Mouse (Mus musculus): ENCODE data around the gene Nob1. TPM values are rescaled to one million over a fixed set of nuclear protein-coding genes. Genes with fewer than 3 reads are reported as not detected.

The Nob1 gene
- polyA plus RNA-seq, 1 experiment from 2014 or later, result 68.0 TPM

DNA sequence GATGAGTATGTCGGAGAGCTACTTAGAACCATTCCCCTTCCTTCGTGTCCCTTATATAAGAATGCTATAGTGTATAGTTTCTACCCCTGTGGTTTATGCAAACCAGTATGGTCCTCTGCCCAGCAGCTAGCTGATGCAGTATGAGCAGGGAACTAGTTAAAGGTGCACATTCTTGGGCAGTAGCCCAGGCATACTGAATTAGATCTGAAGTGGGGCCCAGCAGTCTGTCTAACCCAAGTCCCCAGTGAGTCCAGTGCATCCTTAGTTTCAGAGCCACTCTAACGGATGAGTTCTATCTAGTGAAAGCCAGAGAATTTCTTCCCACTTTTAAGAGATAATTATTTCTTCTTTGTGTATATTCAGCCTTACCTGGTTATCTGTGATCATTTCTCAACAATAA, 47.5 kb downstream of the Nob1 start:
- H3K27ac ChIP-seq, result no peak overlapping the region
- no peak overlapping the region for H3K9ac ChIP-seq
- ATAC-seq (replicated peaks), result no peak
- WGBS, result 90% methylated on average over 3 of the region's 3 CpGs
- no peak overlapping the region for H3K4me3 ChIP-seq
- no peaks in the 10 kb centered on the region for H3K4me1 ChIP-seq
- H3K36me3 ChIP-seq (replicated peaks), result peaks cover 13% of the 10 kb centered on the region; the same call in 1 of the 2 replicates
- H3K4me2 ChIP-seq, result no peak overlapping the region
- H3K9me3 ChIP-seq, result no peaks in the 10 kb centered on the region
- H3K27me3 ChIP-seq (replicated peaks), result no peaks in the 10 kb centered on the region

DNA sequence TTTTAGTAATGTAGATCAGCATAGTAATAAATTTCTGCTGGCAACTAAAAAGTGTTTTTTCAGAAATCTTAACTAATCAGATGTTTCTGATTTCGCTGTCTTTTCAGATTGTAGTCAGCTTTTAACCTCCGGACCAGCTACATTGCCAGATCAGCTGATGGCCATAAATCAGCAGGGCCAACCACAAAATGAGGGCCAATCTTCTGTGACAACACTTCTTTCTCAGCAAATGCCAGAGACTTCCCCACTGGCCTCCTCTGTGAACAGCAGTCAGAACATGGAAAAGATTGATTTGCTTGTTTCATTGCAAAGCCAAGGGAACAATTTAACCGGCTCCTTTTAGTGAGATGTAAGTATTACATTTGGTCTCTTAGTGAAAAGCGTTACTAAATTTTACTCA, 54.5 kb downstream of the Nob1 start:
- no peak overlapping the region for H3K27ac ChIP-seq
- ATAC-seq (replicated peaks), result no peak
- H3K4me2 ChIP-seq, result no peak overlapping the region
- peaks cover 52% of the 10 kb centered on the region for H3K36me3 ChIP-seq (replicated peaks)
- H3K4me3 ChIP-seq, result no peak overlapping the region
- no peaks in the 10 kb centered on the region for H3K4me1 ChIP-seq
- no peak overlapping the region for H3K9ac ChIP-seq
- H3K27me3 ChIP-seq (replicated peaks), result no peaks in the 10 kb centered on the region
- WGBS, result 88% methylated on average over 4 of the region's 4 CpGs
- no peaks in the 10 kb centered on the region for H3K9me3 ChIP-seq

Other genes starting within 250 kb of the Nob1 start
- gene Nfat5, start 131.6 kb downstream of the Nob1 start, polyA plus RNA-seq (2015; fragmentation: Nextera tagmentation; extraction: Ambion mirVana), result 10.8 and 12.3 TPM in 2 replicates
- gene Nqo1, start 21.8 kb downstream of the Nob1 start, polyA plus RNA-seq (2015; fragmentation: Nextera tagmentation; extraction: Ambion mirVana), result 4.1 and 5.5 TPM in 2 replicates
- gene Wwp2, start 11.3 kb upstream of the Nob1 start, polyA plus RNA-seq (2015; fragmentation: Nextera tagmentation; extraction: Ambion mirVana), result 43.0 and 44.3 TPM in 2 replicates
- 240 and 244 TPM in 2 replicates for gene Psmd7, start 163.4 kb upstream of the Nob1 start, polyA plus RNA-seq (2015; fragmentation: Nextera tagmentation; extraction: Ambion mirVana)

All from midbrain, embryonic 15.5 days (tissue).